Mouse (Mus musculus): ENCODE data around the gene Ddx47. TPM values are rescaled to one million over a fixed set of nuclear protein-coding genes. Genes with fewer than 3 reads are reported as not detected.

The Ddx47 gene
- total RNA-seq, 2 experiments from 2014 or later: 54.8 to 55.6 TPM

GRCm38 (mm10) chr6:135001991-135002390 lies 9.4 kb upstream of the Ddx47 start:
- no peak for DNase-seq (ENCODE audit: extremely low spot score in 1 of 2, low spot score in 1 of 2)

DNA sequence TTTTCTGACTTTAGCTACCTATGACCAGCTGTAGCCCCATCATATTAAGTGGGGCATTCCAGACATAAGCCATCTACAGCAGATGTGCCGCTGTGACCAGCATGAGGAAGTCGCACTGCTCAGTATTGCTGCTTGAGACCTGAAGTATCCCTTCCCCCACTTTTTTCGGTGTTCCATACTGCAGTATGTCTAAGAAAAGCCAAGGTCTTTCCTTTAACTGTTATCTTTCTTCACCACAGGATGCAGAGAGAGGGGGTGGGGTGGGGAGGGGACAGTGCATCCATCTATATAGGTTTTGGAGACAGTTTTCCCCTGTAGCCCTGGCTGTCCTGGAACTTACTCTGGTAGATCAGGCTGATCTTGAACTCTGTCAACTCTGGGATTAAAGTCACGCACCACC lies 5.0 kb upstream of the Ddx47 start:
- DNase-seq (ENCODE audit: extremely low spot score in 1 of 2, low spot score in 1 of 2): no peak

DNA sequence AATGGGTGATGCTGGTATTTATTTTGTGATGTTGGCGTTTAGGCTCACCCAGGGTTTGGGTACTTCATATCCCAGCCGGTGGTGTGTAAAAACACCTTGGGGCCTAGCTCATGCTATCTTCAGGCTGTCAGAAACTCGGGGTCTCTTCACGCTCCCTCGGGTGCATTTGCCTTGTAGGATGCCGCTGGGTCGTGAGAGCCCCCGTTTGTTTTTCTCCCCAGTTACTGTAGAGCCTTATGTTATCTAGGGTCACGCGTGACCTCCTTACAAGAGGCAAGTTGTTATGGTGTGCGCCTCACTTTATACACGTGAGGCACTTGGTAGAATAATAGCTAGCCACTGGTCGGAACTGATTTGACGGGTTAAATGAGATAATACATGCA lies 313 bp downstream of the Ddx47 start:
- no peak for DNase-seq (ENCODE audit: extremely low spot score in 1 of 2, low spot score in 1 of 2)

- no peak for DNase-seq (ENCODE audit: extremely low spot score in 1 of 2, low spot score in 1 of 2)
These were observed 5.8 kb downstream of the Ddx47 start for GRCm38 (mm10) chr6:135017211-135017610.

GRCm38 (mm10) chr6:135019564-135019963 lies 8.2 kb downstream of the Ddx47 start:
- DNase-seq (ENCODE audit: extremely low spot score in 1 of 2, low spot score in 1 of 2): no peak

DNA sequence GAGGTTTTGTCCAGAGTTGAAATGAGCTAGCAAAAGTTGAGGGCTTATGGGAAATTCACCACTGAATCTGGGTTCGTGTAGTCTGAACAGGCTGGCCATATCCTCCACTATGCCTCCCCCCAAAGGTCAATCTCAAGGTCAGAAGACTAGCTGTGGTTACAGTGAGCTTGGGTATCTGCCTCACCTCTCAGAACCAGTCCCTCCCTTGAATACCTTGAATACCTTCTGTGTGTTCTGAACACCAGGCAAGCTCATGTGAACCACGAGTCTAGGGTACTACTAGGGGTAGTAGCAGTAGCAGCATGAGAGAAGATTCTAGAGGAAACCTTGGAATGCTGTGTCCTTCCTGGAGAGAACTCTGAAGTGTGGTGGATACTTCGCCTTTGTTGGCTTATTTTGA lies 10.2 kb downstream of the Ddx47 start:
- no peak for DNase-seq (ENCODE audit: extremely low spot score in 1 of 2, low spot score in 1 of 2)

DNA sequence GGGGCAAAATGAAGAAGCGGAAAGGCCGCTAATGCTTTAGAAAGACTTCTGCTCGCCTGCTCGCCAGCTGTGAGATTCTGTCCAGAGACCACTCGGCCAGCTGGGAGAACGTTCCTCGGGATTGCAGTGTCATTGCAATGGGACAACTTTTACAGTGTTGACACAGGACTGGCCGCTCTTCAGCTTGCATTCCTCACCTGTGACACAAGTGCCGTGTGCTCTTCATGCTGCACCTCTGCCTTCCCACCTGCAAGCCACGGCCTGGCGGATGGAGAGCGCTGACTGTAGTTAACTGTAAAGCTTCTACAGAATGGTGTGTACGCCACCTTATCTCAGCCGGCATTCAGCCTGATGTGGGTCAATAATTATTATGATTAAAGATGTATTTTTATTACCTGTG lies 12.0 kb downstream of the Ddx47 start:
- no peak for DNase-seq (ENCODE audit: extremely low spot score in 1 of 2, low spot score in 1 of 2)

- DNase-seq (ENCODE audit: extremely low spot score in 1 of 2, low spot score in 1 of 2): no peak
These were observed 13.5 kb downstream of the Ddx47 start for GRCm38 (mm10) chr6:135024781-135025420.

DNA sequence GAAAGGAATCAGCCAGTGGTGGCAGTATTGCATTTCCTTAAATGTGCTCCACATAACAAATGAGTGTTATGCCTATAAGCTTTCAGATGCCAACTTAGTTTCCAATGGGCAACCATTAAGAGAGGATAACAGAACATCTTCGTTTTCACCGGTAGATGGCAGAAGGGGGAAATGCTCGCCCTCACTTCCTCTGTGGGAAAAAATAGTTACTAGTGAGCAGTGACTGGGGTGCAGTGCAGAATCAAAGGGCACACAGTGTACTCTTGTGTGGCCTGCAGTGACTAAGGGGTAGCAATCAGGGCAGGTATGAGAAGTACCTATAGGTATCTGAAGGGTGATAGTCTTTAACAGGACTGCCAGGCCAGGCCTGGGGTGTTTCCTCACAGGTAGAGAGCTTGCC lies 14.8 kb downstream of the Ddx47 start:
- no peak for DNase-seq (ENCODE audit: extremely low spot score in 1 of 2, low spot score in 1 of 2)

GRCm38 (mm10) chr6:135026755-135027154 lies 15.3 kb downstream of the Ddx47 start:
- DNase-seq (ENCODE audit: extremely low spot score in 1 of 2, low spot score in 1 of 2): no peak

GRCm38 (mm10) chr6:135029246-135029645 lies 17.8 kb downstream of the Ddx47 start:
- no peak for DNase-seq (ENCODE audit: extremely low spot score in 1 of 2, low spot score in 1 of 2)

DNA sequence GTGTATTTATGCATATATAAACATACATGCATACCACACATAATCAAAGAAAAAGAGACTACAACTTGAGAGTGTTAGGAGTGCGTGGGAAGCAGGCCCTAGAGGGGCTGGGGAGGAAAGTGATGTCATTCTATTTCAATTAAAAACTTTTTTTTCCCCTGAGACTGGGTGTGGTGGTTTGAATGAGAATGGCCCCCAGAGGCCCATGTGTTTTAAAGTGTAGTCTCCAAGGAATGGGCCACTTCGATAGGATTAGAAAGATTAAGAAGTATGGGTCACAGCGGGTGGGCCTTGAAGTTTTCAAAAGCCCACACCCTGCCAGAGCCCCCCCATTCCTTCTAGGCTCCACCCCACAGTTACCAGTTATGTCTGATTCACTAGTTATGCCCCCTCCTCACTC lies 27.3 kb downstream of the Ddx47 start:
- no peak for DNase-seq (ENCODE audit: extremely low spot score in 1 of 2, low spot score in 1 of 2)

- no peak for DNase-seq (ENCODE audit: extremely low spot score in 1 of 2, low spot score in 1 of 2)
These were observed 29.0 kb downstream of the Ddx47 start for GRCm38 (mm10) chr6:135040275-135040871.

- no peak for DNase-seq (ENCODE audit: extremely low spot score in 1 of 2, low spot score in 1 of 2)
These were observed 30.5 kb downstream of the Ddx47 start for GRCm38 (mm10) chr6:135041930-135042329.

GRCm38 (mm10) chr6:135047276-135047675 lies 35.9 kb downstream of the Ddx47 start:
- DNase-seq (ENCODE audit: extremely low spot score in 1 of 2, low spot score in 1 of 2): no peak

- DNase-seq (ENCODE audit: extremely low spot score in 1 of 2, low spot score in 1 of 2): no peak
These were observed 37.1 kb downstream of the Ddx47 start for GRCm38 (mm10) chr6:135048509-135048908.

DNA sequence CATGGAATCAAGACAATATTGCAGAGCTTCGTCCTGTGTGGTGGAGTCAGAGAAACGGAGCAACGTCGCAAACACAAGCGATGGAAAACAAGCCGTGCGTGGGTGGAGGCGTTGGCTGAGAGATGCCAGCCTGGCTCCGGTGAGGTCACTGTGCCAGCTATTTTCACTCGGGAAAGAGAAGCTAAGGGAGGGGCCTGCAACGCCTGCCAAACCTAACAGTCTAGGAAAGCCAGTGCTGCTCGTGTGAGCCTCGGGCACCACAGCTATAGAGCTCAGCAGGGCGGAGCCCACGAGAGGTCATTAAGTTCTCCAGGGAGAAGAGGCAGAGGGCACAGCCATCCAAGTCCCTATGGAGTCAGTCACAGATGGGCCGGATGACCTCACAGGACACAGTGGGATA lies 37.5 kb downstream of the Ddx47 start:
- peak in 1 of 2 experiments; percentile 28 for DNase-seq (ENCODE audit: extremely low spot score in 1 of 2, low spot score in 1 of 2)

DNA sequence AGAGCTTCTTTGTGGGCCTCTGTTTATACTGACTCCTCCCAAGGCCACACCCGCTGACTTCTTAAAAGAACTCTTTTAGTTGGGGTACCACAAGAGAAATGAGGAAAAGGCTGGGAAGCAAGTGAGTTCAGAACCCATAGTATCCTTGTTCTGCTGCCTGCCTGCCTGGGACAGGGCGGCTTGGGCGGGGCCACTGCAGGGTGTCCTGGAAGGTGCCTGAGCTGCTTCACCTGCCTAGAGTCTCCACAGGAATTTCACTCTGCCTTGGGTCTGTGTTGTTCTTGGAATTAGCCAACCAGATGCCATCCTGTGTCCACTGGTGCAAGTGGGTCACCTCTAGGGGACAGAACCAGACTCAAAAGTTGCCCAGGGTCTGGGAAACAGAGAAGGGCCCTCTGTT lies 42.4 kb downstream of the Ddx47 start:
- no peak for DNase-seq (ENCODE audit: extremely low spot score in 1 of 2, low spot score in 1 of 2)

DNA sequence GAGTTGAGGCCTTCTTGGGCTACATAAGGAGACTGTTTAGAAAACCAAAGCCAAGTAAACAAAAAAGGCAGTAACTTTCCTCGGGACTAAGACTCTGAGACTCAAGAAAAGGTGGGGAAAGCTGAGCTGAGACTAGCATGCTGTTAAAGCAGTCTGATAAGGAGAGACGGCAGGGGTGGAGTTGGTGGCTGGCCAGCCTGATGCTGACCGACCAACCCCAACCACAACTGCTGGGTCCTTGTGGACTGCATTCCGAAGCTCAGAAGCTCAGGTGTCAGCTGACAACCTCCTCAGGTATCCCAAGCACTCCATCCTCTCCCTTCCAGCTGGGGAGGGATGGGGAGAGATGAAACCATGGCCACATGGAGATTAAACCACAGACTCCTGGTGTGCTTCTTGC lies 44.5 kb downstream of the Ddx47 start:
- no peak for DNase-seq (ENCODE audit: extremely low spot score in 1 of 2, low spot score in 1 of 2)

GRCm38 (mm10) chr6:135060728-135061127 lies 49.3 kb downstream of the Ddx47 start:
- DNase-seq (ENCODE audit: extremely low spot score in 1 of 2, low spot score in 1 of 2): no peak

DNA sequence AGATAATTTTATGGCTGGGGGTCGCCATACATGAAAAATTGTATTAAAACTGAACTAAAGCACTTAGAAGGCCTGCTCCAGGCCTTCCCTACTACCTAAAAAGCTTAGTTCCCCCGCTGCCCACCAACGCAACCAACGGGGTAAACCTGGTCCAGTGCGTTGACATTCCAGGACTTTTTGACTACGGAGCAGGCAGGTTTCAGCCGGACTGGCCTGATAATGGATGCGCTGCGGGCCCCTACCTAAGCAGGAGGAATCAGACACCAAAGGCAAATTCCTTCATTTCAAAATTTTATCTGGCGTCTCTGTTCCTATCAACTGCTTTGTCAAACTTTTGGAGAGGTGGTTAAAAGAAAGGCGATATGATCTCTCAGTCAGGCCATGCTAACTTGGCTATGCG lies 53.2 kb downstream of the Ddx47 start:
- DNase-seq (ENCODE audit: extremely low spot score in 1 of 2, low spot score in 1 of 2): no peak

GRCm38 (mm10) chr6:135065236-135065957 lies 54.0 kb downstream of the Ddx47 start, which contains the start of gene Gprc5a:
TSS of gene Gprc5a (plus strand) at chr6:135065651.
- DNase-seq (ENCODE audit: extremely low spot score in 1 of 2, low spot score in 1 of 2): no peak

Measured in layer of hippocampus, postnatal 25 days (tissue).